Mouse (Mus musculus) urinary bladder, postnatal 14 days (tissue): Measurements from ENCODE around the gene Rnf157.
A peak's percentile ranks its signal among the peaks of the same experiment; 100 is the strongest.
"Not testable (repeated sequence)": the region's sequence is repeated elsewhere in the genome, so short reads cannot be mapped to it uniquely, and the experiment has no call there.

Source experiments
- DNase-seq: peaks from one replicate; pipeline ENCODE4 v3.0.0; 2021; ENCODE audit warnings: low spot score

Gene Rnf157

DNA sequence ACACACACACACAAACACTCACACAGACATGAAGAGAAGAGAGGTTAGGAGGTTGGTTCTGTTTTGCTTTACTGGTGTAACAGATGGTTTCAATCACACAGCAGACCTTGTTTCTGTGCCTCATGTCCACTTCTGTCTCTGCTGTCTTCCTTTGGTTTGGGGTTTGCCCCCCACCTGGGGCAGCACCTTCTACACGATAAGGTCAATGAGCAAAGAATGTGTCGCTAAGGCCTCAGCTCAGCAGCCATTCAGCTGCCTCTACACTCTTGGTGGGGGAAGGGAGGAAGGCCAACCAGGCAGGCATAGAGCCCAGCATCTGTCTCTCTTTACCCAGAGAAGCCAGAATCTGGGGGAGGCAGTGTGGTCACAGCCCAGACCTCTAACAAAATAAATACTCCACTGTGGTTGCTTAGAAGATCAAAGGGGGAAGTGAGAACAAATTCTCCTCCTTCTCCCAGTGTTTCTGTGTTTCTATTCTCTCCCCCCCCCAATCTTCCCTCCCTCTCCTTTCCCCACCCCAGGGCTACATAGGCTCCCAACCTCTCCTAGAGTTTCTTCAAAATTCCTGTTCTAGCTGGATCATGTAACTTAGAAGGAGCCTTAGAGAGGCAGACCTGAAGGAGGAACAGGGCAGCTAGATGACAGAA is 5.5 kb upstream of the Rnf157 start:
- no peak for DNase-seq

DNA sequence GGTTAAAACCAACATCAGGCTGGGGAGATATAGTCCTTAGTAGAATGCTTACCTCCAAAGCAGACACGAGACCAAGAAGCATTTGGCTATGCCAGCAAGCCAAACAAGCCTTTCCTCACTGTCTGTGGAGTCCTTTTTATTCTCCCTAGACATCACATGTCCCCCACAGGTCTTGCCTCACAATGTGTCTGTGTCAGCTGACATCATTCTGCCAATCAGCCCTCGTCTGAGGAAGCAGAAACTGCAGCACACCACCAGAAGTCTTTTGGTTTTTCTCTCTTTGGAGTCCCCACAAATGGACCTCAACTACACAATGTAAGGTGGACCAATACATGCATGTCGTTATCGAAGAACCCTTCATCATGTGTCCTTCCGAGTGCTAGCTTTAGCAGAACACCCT is 4.2 kb upstream of the Rnf157 start:
- DNase-seq = no peak

DNA sequence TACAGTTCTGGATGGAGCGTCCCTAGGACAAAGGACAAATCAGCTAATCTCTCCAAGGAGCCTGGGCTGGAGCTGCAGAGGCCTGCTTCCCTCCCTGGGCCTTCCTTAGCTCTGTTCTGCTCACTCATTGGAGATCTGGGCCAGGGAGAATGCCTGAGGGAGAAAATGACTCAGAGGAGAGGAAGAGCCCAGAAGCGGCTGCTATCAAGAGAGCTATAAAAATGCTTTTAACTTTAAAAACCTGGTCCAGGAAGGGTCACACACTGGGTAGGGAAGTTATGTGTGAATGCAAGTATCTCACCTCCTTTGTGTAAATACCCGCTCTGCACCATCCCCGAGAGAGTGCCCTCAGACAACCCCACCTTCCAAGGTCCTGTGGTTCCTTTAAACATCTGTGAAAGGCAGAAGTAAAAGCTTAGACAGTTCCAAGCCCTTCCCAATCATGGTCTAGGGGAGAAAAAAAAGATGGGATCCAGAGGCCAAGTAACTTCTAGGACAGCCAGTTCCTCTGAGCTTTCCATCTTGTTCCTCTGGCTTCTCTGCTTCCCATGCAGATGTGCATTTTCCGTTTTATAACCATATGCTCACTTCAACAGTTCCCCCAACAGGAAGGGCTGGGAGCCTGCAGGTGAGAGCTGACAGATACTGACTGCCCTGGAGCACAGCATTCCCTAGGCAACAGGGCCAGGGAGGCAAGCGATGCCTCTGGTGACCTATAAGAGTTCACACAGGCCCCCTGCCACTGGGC is 3.5 kb upstream of the Rnf157 start:
- peak; percentile 54 for DNase-seq

GRCm38 (mm10) chr11:116413631-116414022 is 795 bp upstream of the Rnf157 start:
- no peak for DNase-seq

DNA sequence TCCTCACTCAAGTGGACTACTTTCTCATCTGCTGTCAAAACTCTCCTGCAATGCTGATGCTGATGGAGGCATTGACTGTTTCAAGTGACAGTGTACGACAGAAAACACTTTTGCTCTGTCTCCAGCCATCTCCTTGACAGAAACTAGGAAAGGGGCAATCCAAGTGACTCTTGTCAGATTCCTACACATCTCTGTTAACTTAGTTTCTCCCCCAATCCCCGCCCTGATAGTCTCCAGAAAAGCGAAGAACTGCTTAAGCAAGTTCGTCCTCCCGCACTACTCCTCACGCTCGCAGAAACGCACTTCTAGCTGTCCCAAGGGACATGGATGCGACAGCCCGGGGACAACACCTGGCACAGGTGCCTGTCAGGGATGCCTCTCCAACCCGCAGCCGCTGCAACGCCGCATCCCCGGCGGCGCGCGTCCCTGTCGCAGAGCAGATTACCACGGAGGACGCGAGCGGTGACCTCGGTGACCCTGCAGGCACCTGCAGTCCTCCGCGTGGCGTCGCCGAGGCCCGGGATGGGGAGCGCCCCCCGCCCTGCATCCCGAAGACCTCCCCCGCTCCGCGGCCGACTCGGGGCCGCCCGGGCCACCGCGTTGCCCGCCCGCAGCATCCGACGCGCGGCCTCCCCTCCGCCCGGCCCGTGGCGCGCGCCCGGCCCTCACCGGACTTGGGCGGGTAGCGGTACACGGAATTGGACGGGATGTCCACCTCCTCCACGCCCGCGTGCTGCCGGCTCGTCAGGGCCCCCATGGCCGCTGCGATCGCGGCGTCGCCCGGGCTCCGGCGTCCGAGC is 604 bp downstream of the Rnf157 start:
- no peak for DNase-seq

DNA sequence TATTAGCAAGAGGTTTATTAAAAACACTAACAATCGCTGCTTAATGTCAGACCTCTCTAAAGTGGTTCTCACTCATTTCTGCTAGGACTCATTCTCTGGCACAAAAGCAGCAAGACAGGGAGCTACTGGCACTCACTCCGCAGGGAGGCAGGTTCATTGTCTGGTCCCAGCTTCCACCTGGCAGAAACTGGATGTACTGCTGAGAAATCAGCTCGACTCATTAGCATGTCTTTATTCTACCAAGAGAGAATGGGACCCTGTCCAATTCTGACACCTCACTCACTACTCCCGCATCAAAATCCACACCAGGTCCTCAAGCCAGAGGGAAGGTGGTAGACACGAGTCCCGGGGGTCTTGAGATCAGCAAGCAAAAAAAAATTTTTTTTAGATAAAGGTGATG is 1.2 kb downstream of the Rnf157 start:
- no peak for DNase-seq

DNA sequence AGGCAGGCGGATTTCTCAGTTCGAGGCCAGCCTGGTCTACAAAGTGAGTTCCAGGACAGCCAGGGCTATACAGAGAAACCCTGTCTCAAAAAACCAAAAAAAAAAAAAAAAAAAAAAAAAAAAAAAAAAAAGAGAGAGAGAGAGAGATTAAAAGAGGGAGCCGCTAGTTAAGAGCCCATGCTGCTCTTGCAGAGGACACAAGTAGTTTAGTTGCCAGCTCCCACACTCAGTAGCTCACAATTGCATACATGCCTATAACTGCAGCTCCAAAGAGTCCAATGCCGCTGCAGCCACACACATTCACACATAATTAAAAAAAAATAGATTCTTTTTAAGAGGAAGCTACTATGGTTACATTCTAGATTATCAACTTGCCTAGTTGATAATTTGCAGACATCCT is 2.4 kb downstream of the Rnf157 start:
- DNase-seq = not testable (repeated sequence)

DNA sequence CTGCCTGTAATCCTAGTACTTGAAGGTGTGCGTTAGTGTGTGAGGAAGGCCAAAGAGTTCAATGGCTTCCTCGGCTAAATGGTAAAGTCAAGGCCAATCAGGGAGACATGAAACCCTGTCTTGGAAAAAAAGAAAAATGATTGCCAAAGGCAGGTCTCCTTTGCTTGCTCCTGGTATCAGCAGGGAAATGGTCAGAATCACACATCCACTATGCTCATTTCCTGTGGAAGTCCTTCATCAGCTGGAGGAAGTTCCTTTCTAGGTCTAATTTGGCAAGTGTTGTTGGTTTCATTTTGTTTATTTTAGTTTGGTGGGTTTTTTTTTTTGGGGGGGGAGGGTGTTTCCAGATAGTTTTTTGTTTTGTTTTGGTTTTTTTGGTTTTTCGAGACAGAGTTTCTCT is 3.8 kb downstream of the Rnf157 start:
- DNase-seq = no peak

- no peak for DNase-seq
These were observed 6.6 kb downstream of the Rnf157 start for GRCm38 (mm10) chr11:116406231-116406728.

DNA sequence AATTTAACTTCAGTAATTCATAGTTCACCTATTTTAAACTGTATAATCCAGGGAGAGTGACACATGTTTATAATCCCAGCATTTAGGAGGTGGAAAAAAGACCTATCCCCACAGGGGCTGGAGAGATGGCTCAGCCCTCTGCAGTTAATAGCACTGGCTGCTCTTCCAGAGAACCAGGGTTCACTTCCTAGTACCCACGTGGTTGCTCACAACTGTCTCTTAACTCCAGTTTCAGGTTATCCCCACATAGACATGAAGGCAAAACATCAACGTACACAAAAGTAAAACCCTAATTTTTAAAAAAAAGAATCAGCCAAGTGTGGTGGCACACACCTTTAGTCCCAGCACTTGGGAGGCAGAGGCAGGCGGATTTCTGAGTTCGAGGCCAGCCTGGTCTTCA is 7.2 kb downstream of the Rnf157 start:
- DNase-seq = no peak

DNA sequence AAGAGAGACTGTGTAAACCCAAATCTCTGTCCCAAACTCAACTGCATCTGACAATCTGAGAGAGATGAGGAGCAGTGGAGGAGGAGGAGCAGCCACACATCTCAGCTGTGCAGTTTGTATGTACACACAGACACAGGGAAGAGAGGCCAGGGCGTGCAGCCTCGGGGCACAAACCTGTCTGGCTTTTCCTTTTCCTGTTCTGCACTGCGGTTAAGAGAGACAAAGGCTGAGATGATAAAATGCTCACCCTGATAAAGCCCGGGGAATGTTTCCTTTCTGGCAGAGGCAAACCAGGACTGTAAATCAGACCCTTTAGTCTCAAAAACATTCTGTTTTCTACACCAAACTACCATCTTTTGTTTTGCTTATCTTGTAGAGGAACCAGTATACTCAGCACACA is 12.3 kb downstream of the Rnf157 start:
- peak; percentile 19 for DNase-seq

GRCm38 (mm10) chr11:116398348-116398677 is 14.5 kb downstream of the Rnf157 start:
- no peak for DNase-seq

DNA sequence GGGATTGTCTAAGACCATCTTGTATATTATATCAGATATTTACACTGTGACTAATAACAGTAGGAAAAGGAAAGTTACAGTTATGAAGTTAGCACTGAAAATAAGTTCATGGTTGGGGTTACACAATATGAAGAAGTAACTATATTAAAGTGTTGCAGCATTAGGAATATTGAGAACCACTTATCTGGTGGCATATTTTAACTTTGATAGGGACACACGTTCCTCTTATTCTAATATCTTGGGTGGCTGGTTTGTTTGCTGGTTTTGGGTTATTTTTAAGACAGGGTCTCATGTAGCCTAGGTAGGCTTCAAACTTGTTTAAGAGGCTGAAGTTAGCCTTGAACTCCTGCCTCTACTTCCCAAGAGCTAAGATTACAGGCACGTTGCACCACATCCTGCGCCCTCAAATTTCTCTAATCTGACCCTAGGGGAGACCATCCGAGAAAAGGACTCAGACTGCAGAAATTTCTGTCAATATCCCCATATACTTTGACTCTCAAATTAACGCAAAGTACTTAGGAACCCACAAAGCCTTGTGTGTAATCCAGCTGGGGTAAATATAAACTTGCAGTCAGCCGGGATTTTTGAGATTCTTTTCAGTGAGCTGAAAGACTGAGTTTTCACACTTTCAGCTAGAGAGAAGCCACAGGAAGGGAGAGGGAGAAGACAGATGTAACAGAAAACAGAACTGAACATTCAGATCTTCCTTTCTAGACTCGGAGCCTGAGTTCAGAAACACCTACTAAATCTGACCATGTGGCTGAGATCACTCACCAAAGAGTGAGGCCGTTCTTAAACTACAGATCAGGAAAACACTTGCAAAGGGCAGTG is 15.1 kb downstream of the Rnf157 start:
- DNase-seq = no peak

- DNase-seq = no peak
These were observed 15.9 kb downstream of the Rnf157 start for GRCm38 (mm10) chr11:116396934-116397330.

GRCm38 (mm10) chr11:116396276-116396933 is 16.4 kb downstream of the Rnf157 start:
- no peak for DNase-seq

- no peak for DNase-seq
These were observed 18.1 kb downstream of the Rnf157 start for GRCm38 (mm10) chr11:116394769-116395168.

DNA sequence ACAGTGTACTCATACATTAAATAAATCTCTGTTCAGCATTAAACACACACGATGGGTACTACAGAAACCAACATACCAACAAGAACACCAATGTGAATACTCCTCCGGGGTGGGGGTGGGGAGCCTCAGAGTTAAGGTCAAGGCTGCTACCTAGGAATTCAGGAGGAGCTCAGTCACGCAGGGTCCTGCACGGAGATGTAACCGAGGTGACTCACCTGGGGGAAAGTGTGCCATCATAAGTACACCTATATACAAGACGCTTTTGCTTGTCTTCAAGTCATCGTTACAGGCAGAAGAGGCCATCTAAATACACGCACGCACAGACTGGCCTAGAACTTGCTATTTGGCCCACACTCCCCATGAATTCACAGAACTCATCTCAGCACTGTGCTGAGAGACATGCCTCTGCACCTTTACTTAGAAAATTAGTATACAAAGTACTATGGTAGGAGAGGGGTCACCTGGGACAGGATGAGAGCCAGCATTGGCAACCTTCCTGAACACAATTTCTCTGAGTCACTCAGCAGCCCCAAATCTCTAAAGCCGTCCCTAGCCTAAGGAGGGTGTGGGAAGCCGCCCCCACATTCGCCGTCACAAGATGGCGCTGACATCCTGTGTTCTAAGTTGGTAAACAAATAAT is 23.9 kb downstream of the Rnf157 start:
- peak; percentile 41 for DNase-seq

DNA sequence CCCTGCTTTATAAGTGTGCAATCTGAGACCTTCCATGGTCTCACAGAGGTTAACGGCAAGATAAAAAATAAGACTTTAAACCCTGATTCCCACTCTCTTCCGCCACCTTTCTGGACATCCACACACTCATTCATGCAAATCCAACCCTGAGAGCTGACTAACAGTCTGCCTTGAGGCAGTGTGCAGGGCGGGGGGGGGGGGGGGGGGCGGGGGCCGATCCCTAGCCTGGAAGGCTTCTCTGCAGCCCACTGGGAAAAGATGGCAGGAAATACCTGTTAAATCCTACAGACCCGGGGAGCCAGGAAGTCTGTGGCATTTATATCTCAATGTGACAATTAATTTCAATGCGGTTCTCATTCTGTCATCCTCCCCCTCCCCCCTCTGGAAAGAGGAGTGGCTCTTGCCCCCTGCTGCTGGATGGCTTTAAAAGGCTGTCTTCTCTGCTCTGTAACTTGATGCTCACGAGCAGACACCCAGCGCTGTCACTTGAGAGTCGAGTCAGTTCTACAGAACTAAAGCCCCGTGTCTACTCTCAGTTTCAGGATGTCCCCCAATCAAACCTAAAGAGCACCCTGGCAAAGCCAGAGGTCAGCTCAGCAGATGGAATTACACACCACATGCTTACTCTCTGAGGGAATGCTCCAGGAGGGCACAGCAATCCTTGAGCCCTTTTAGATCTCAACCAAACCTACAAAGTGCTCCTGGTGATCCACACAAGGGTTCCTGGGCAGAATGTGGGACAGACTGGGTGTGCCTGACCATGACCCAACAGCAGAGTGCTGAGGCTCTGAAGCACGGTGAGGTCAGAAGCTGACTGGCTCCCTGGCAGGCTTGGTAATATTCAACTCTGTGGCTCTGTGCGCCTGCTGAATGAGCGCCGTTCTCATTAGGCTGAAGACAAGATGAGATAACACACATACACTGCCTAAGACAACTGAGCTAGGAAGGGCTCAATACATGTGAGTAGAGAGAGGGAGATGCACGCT is 25.5 kb downstream of the Rnf157 start:
- DNase-seq = peak; percentile 16

DNA sequence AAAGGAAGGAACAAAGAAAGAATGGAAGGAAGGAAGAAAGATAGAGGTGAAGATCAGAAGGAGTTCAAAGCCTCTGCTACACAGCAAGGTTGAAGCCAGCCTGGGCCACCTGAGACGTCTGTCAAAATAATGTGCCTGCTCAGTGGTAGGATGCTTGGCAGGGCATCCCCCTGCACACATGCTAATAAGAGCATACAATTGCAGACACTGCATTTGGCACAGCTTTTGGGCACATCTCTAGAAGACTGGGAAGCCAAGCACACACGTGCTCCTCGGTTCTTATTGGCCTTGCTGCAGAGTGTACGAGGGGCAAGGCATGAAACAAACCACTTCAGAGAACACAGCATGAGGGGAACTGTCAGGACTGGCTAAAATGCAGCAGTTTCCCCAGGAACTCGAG is 26.8 kb downstream of the Rnf157 start:
- DNase-seq = no peak

DNA sequence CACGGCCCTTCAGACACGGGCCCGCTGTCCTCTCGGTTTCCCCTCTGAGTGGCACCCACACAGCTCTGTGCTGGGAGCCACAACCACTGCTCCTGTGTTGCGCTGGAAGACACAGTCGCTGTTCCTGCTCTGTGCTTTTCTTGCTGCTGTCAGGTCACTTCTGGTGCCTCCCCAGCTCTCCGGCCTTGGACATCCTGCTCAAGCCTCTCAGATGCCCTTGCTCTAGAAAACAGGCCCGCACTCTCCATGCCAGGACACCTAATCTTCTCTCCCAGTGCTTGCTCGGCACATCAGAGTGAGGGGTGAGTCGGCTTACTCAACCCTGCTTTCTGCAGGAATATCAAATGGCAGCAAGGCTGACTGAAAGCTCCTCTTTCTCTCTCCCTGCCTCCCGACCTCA is 28.7 kb downstream of the Rnf157 start:
- no peak for DNase-seq
